Mouse (Mus musculus) forebrain, postnatal 0 days (tissue): ENCODE measurements around the gene P2rx1. TPM values are rescaled to one million over a fixed set of nuclear protein-coding genes. Genes with fewer than 3 reads are reported as not detected.

ENCODE experiments used
- ATAC-seq: fragments of 200-750 bp; cut with Nextera tagmentation; 2 replicates; pipeline ENCODE4 v1.8.0; 2017; ENCODE audit warnings: mild to moderate bottlenecking, moderate library complexity
- DNase-seq: peaks from one replicate; pipeline ENCODE4 v3.0.0-alpha.2; 2015
- H3K27ac ChIP-seq: fragments of 300-500 bp; sonication (generic); 2 replicates; pipeline ENCODE4 v1.5.1; 2014; ENCODE audit warnings: low read depth, mild to moderate bottlenecking, antibody characterized with exemption, low read length, moderate library complexity, mixed read lengths
- H3K27me3 ChIP-seq: fragments of 300-500 bp; sonication (generic); 2 replicates; pipeline ENCODE4 v1.6.1; 2014; ENCODE audit warnings: mild to moderate bottlenecking, low read length, mixed read lengths; ENCODE audit not compliant: insufficient read depth
- H3K36me3 ChIP-seq: fragments of 300-500 bp; sonication (generic); 2 replicates; pipeline ENCODE4 v1.6.1; 2014; ENCODE audit warnings: mild to moderate bottlenecking, moderate library complexity; ENCODE audit not compliant: insufficient read depth
- H3K4me1 ChIP-seq: fragments of 300-500 bp; sonication (generic); 2 replicates; pipeline ENCODE4 v1.6.1; 2014; ENCODE audit warnings: antibody characterized with exemption; ENCODE audit not compliant: insufficient read depth
- H3K4me2 ChIP-seq: fragments of 300-500 bp; sonication (generic); 2 replicates; pipeline ENCODE4 v1.6.1; 2014; ENCODE audit warnings: low read depth, mild to moderate bottlenecking, moderate library complexity
- H3K4me3 ChIP-seq: fragments of 300-500 bp; sonication (generic); 2 replicates; pipeline ENCODE4 v1.5.1; 2014; ENCODE audit warnings: low read depth, low read length, mixed read lengths
- H3K9ac ChIP-seq: fragments of 300-500 bp; sonication (generic); 2 replicates; pipeline ENCODE4 v1.6.1; 2014; ENCODE audit warnings: mild to moderate bottlenecking
- H3K9me3 ChIP-seq: fragments of 300-500 bp; sonication (generic); 2 replicates; pipeline ENCODE4 v1.6.1; 2016; ENCODE audit warnings: low read length
- CTCF ChIP-seq: sonication (generic); IDR thresholded peaks from 2 replicates; pipeline ENCODE4 v1.5.1; 2016; ENCODE audit warnings: antibody characterized with exemption, control low read depth, low read depth
- WGBS: fragments of 180-500 bp; shearing (Covaris S2); extraction: QIAGEN DNeasy Blood & Tissue Kit; methylation state at CpG from one replicate; pipeline ENCODE4 v1.1.7; 2014; 5-methylcytosine and 5-hydroxymethylcytosine counted together
- polyA plus RNA-seq: library from polyadenylated mRNA; unstranded; fragments of >200 nt; fragmentation: Nextera tagmentation; extraction: Ambion mirVana; gene quantifications from 2 replicates; pipeline ENCODE4 v1.2.1, GENCODE M21; 2015
- total RNA-seq: library from RNA; depleted of rRNA; stranded (reverse); fragments of >200 nt; gene quantifications from 2 replicates; pipeline ENCODE4 v1.2.3, GENCODE M21; 2014

The P2rx1 gene
- total and polyA plus RNA-seq, 2 experiments from 2014 or later, result 0.25 to 2.0 TPM

GRCm38 (mm10) chr11:73014831-73015344 lies 16.0 kb downstream of the P2rx1 start:
- Histone ChIP-seq H3K9ac (no peak overlapping the region), H3K4me1 (peaks cover 3% of the 10 kb centered on the region; the same call in 1 of the 2 replicates), H3K36me3 (no peaks in the 10 kb centered on the region), H3K9me3 (no peaks in the 10 kb centered on the region), H3K4me2 (no peak overlapping the region), H3K27ac (no peak overlapping the region), H3K4me3 (no peak overlapping the region), H3K27me3 (no peaks in the 10 kb centered on the region)
- TF ChIP-seq CTCF, result no peak
- ATAC-seq (no peak), DNase-seq (no peak)
- WGBS, result 63% methylated on average over 4 of the region's 4 CpGs

GRCm38 (mm10) chr11:73015391-73016102 lies 16.6 kb downstream of the P2rx1 start:
- no peak for DNase-seq
- WGBS, result 55% methylated on average over 5 of the region's 5 CpGs
- no peak overlapping the region for H3K9ac ChIP-seq
- no peaks in the 10 kb centered on the region for H3K36me3 ChIP-seq
- no peak overlapping the region for H3K4me2 ChIP-seq
- no peak overlapping the region for H3K27ac ChIP-seq
- no peak overlapping the region for H3K4me3 ChIP-seq
- no peak for ATAC-seq
- peaks cover 4% of the 10 kb centered on the region; the same call in 1 of the 2 replicates for H3K4me1 ChIP-seq
- no peaks in the 10 kb centered on the region for H3K9me3 ChIP-seq
- no peak for TF ChIP-seq CTCF
- no peaks in the 10 kb centered on the region for H3K27me3 ChIP-seq

- Histone ChIP-seq H3K9me3 (no peaks in the 10 kb centered on the region), H3K9ac (no peak overlapping the region), H3K27ac (no peak overlapping the region), H3K36me3 (no peaks in the 10 kb centered on the region), H3K4me1 (peaks cover 4% of the 10 kb centered on the region; the same call in 1 of the 2 replicates), H3K4me2 (no peak overlapping the region), H3K27me3 (no peaks in the 10 kb centered on the region), H3K4me3 (no peak overlapping the region)
- 66% methylated on average over 6 of the region's 6 CpGs for WGBS
- no peak for ATAC-seq
- DNase-seq, result no peak
- no peak for TF ChIP-seq CTCF
Measured at GRCm38 (mm10) chr11:73016103-73016420, 17.2 kb downstream of the P2rx1 start.

- DNase-seq (peak; percentile 95), ATAC-seq (peak; percentile 95)
- TF ChIP-seq CTCF, result no peak
- Histone ChIP-seq H3K27me3 (no peaks in the 10 kb centered on the region), H3K27ac (peak within 1 kb of the TSS; percentile 50; the same call in 1 of the 2 replicates), H3K9me3 (no peaks in the 10 kb centered on the region), H3K4me3 (peak within 1 kb of the TSS; percentile 60), H3K36me3 (no peaks in the 10 kb centered on the region), H3K4me2 (peak within 1 kb of the TSS; percentile 76), H3K4me1 (peaks cover 4% of the 10 kb centered on the region; the same call in 1 of the 2 replicates), H3K9ac (peak within 1 kb of the TSS; percentile 73)
- 3% methylated on average over 56 of the region's 57 CpGs for WGBS
Measured at GRCm38 (mm10) chr11:73018471-73019146, 19.7 kb downstream of the P2rx1 start, which contains the start of gene Camkk1. Gene Camkk1 (plus strand): TSS chr11:73019008.

GRCm38 (mm10) chr11:73019147-73019795 lies 20.4 kb downstream of the P2rx1 start:
- peak; percentile 88 for ATAC-seq
- WGBS, result 1% methylated on average over 46 of the region's 46 CpGs
- no peaks in the 10 kb centered on the region for H3K36me3 ChIP-seq
- no peaks in the 10 kb centered on the region for H3K27me3 ChIP-seq
- H3K9me3 ChIP-seq, result no peaks in the 10 kb centered on the region
- H3K27ac ChIP-seq, result peak overlapping the region; percentile 50; the same call in 1 of the 2 replicates
- H3K4me2 ChIP-seq, result peak overlapping the region; percentile 76
- peak overlapping the region; percentile 60 for H3K4me3 ChIP-seq
- H3K4me1 ChIP-seq, result peaks cover 4% of the 10 kb centered on the region; the same call in 1 of the 2 replicates
- peak; percentile 84 for DNase-seq
- H3K9ac ChIP-seq, result peak overlapping the region; percentile 73
- TF ChIP-seq CTCF, result peak; percentile 16; the same call in 1 of the 2 replicates

GRCm38 (mm10) chr11:73020953-73021800 lies 22.3 kb downstream of the P2rx1 start:
- no peak for TF ChIP-seq CTCF
- ATAC-seq, result no peak
- H3K4me2 ChIP-seq, result no peak overlapping the region
- peaks cover 4% of the 10 kb centered on the region; the same call in 1 of the 2 replicates for H3K4me1 ChIP-seq
- H3K27ac ChIP-seq, result no peak overlapping the region
- H3K27me3 ChIP-seq, result no peaks in the 10 kb centered on the region
- no peaks in the 10 kb centered on the region for H3K9me3 ChIP-seq
- no peak overlapping the region for H3K9ac ChIP-seq
- H3K36me3 ChIP-seq, result peaks cover 5% of the 10 kb centered on the region; the same call in 1 of the 2 replicates
- 59% methylated on average over 7 of the region's 7 CpGs for WGBS
- no peak overlapping the region for H3K4me3 ChIP-seq
- DNase-seq, result no peak
